Mouse (Mus musculus): ENCODE data around the gene Chmp2b.

- TF ChIP-seq GATA1 (IDR thresholded peaks at IDR 0.05; ENCODE audit: borderline replicate concordance, low read length) (no peak), CTCF (IDR thresholded peaks at IDR 0.05; ENCODE audit: low read depth, low read length) (no peak)
These were observed 8.3 kb downstream of the Chmp2b start for GRCm38 (mm10) chr16:65554267-65554666.
